Mouse (Mus musculus) CD4-positive, CD25-positive, alpha-beta regulatory T cell, adult 2 months (primary cell): ENCODE results near the gene Erg28.

ENCODE experiments used
- DNase-seq: peaks from one replicate; pipeline ENCODE4 v3.0.0-alpha.2; 2012; ENCODE audit warnings: low read depth, low spot score

Gene Erg28

GRCm38 (mm10) chr12:85824438-85825264 is at the start of gene Erg28, which contains the start of gene Ttll5:
TSS of gene Erg28 (minus strand) at chr12:85824550.
TSS of gene Ttll5 (plus strand) at chr12:85824659.
- DNase-seq, result peak; percentile 96

DNA sequence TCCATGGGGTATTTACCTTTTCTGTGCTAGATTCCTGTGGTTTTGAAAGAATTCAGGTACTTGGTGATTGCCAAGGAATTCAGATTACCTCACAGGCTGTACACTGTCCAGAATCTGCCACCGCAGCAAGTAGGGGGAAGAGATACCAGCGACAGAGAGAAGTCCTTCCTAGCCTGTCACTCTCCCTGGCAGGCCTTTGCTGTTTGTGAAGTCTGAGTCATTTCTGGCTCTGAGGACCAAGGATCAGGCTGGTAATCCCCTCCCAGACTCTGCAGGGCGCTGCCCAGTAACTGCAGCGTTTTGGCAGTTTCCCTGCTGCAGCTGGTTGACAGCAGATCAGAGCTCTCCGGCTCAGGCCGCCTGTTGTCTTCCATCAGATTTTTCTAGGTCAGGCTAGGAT is 45.1 kb upstream of the Erg28 start:
- DNase-seq, result no peak

DNA sequence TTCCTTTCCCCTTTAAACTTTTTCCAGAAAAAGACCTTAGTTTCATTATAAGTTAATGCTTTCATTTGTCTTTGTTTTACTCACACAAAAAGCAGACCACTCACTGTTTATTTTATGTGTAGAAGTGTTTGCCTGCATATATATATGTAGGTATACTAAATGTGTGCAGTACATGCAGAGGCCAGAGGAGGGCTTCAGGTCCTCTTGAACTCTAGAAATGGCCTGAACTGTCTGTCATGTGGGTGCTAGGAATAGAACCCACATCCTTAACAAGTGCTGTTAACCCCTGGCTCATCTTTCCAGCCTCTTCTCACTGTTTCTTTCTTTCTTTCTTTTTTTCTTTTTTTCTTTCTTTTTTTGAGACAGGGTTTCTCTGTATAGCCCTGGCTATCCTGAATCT is 42.8 kb upstream of the Erg28 start:
- peak; percentile 31 for DNase-seq

DNA sequence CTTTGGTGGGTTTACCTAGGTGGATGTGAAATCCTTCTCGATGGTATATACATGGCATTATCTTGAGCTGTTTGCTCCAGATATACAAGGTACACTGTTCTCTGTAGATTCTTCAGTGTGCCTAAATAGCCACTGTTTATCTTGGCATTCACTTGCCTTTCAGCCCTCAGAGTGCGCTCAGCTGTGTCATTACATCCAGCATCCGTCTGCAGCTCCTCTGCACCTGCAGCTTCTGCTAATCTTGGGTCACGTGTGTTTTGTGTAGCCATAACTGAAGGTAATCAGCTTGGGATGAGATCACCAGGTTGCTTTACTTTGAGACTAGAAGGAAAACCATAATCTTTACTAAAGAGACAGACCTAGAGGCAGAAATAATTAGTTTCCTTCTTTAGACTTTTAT is 42.3 kb upstream of the Erg28 start:
- DNase-seq, result no peak

GRCm38 (mm10) chr12:85865526-85865925 is 41.2 kb upstream of the Erg28 start:
- peak; percentile 45 for DNase-seq

DNA sequence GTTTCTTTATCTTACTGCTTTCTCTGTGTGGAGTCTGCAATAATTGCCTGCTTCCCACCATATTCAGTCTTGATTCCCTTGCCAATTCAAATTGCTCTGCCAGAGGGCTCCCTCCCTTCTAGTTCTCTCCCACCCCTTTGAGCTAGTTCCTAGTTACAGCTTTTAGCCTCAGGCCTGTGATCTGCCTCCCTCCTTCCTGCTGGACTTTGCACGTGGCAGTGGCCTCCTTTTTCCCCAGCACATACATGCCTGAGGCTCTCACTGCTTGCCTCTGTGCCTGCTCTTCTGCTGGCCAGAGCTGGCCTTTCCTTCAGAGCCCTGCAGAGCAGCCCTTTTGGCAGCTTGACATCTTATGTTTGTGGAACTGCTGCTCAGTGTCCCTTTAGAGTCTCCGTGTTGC is 38.2 kb upstream of the Erg28 start:
- DNase-seq, result no peak

- DNase-seq, result no peak
Measured at GRCm38 (mm10) chr12:85859511-85860189, 35.3 kb upstream of the Erg28 start.

DNA sequence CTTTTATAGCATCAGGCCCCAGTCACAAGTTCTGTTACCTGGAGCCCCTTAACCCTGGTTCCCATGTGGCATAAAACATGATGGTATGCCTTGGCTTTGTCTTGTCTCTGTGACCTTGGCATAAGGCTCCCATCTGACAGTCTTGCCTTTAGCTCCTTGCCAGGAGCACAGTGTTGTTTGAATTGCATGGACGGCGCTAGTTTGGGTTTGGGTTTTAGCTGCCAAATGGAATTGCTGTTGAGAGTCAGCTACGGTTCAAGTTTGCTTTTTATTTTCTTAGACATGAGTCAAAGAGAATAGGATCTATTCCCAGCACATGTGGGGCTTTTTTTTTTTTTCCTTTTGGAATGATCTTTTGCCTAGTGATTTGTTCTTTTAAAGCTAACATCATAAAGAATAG is 34.8 kb upstream of the Erg28 start:
- no peak for DNase-seq

GRCm38 (mm10) chr12:85857300-85857699 is 33.0 kb upstream of the Erg28 start:
- no peak for DNase-seq

- DNase-seq, result no peak
Measured at GRCm38 (mm10) chr12:85854271-85854670, 29.9 kb upstream of the Erg28 start.

- DNase-seq, result no peak
Measured at GRCm38 (mm10) chr12:85853836-85854235, 29.5 kb upstream of the Erg28 start.

DNA sequence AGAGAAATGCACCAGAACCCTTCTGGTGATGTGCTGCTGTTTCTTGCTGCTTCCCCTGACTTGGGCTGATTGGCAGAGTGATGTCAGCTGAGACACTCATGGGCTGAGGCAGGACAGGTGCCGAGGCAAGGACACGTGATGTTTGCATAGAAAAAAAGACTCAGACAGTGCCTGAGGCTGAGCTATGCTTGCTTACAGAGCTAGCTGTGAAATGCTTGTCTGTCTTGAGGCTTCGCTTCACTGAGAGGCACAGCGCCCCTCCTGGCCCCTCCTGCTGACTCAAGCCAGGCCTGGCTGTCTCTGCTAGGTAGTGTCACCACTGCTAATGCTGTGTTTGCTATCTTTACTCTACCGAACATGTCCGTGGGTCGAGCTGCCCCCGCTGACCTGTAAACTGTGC is 26.3 kb upstream of the Erg28 start:
- DNase-seq, result no peak

DNA sequence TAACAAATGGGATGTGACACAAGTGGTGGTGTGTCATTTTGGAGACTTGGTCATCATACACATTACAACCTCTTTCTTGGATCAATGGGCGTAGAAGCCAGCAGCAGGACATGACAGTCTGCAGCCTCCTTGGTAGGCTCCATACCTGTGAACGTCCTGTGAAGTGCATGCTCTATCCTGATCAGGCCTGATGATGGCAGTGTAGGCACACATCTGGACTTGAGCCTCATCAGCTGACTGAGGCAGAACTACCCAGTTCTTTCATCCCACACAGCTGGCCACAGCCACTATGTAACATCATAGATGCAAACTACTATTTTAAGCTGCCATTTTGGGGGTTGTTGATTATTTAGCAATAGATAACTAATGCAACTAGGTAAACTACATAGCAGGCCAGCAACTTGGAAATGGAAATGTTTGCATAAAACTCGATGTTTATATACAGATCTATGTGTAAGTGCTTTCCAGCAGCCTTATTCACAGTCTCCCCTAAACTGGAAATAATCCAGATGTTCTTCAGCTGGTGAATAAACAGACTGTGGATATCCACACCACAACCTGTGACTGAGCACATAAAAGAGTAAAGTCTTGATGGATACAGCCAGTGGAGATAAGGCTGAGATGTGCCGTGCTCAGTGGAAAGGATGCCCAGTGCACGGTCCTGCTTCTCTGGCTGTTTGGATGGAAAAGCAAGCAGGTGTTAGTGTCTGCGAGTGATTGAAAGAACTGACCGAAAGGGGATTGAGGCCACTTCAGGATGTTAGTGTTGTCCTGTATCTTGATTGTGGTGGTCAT is 24.0 kb upstream of the Erg28 start:
- peak; percentile 60 for DNase-seq

GRCm38 (mm10) chr12:85839371-85840000 is 15.1 kb upstream of the Erg28 start:
- peak; percentile 48 for DNase-seq

DNA sequence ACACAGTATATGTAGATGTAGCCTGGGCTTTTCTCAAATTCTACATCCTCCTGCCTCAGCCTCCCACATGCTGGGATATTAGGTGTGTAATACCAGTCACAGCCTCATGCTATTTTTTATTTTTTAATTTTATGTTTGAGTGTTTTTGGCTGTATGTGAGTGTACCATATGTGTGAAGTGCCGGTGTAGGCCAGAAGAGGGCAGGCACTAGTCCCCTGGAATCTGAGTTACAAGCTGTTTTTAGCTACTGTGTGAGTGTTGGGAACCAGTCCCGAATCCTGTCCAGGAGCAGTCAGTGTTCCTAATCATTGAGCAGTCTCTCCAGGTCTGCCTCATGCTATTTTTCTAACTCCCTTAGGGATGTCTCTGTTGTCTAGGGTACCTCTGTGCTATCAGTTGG is 13.4 kb upstream of the Erg28 start:
- no peak for DNase-seq

- no peak for DNase-seq
Measured at GRCm38 (mm10) chr12:85834543-85834942, 10.2 kb upstream of the Erg28 start.

DNA sequence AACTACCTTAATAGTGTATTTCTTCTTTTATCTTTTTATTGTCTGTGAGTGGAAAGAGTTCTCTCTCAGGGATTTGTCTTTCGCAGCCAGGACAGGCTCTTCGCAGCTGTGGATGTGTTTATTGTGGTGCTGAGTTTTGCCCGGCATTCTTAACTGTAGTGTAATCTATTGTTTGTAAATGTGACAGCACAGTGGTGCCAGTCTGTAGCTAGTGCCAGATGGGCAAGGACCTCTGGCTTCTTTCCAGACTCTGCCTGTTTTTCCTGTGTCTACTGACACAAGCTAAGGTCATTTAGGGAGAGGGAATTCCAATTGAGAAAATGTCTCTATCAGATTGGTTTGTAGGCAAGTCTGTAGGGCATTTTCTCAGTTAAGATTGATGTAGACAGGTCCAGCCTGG is 6.3 kb upstream of the Erg28 start:
- no peak for DNase-seq

DNA sequence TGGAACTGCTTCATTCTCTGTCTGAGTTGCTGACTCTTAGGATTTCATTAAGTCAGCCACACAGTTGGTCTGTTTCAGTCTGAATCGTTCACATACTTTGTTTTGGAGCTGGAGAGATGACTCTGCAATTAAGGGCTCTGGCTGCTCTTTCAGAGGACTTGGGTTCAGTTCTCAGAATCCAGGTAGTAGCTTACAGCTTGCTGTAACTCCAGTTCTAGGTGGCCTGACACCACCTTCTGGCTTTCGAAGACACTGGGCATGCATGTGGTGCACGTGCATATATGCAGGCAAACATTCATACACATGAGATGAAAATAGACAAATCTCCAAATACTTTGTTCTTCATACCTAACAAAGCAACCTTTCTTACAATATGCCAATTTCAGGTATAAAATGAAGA is 5.5 kb upstream of the Erg28 start:
- DNase-seq, result no peak

- DNase-seq, result no peak
Measured at GRCm38 (mm10) chr12:85828856-85829255, 4.5 kb upstream of the Erg28 start.

- no peak for DNase-seq
Measured at GRCm38 (mm10) chr12:85825822-85826221, 1.5 kb upstream of the Erg28 start.

GRCm38 (mm10) chr12:85825361-85825760 is 1.0 kb upstream of the Erg28 start:
- DNase-seq, result no peak

DNA sequence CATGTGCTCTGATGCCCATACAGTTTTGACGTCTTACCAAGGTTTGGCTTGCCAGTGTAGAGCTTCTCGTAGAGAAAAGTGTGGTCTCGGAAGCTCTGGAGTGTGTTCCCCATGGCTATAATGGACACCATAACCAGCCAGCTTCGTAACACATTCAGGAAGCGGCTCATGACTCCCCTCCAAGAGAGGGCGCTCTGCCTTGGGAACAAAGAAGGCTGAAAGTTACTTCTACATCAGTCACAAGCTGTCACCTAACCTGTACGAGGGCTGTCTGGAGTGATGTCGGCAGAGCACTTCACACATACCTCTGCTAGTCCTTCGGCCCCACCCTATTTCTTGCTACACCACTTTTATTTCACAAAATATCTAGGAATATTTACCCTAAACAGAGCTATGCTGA is 2.3 kb downstream of the Erg28 start:
- DNase-seq, result peak; percentile 21
